Mouse (Mus musculus) cerebellum, postnatal 25 days (tissue): ENCODE results near the gene Slc4a2.
A peak's percentile ranks its signal among the peaks of the same experiment; 100 is the strongest.
"Not testable (repeated sequence)": the region's sequence is repeated elsewhere in the genome, so short reads cannot be mapped to it uniquely, and the experiment has no call there.

Experiments used
- DNase-seq, 2 experiments: peaks; one replicate each; pipeline ENCODE4 v3.0.0; 2021; ENCODE audit warnings: mixed read lengths in 2 of 2

Gene Slc4a2

DNA sequence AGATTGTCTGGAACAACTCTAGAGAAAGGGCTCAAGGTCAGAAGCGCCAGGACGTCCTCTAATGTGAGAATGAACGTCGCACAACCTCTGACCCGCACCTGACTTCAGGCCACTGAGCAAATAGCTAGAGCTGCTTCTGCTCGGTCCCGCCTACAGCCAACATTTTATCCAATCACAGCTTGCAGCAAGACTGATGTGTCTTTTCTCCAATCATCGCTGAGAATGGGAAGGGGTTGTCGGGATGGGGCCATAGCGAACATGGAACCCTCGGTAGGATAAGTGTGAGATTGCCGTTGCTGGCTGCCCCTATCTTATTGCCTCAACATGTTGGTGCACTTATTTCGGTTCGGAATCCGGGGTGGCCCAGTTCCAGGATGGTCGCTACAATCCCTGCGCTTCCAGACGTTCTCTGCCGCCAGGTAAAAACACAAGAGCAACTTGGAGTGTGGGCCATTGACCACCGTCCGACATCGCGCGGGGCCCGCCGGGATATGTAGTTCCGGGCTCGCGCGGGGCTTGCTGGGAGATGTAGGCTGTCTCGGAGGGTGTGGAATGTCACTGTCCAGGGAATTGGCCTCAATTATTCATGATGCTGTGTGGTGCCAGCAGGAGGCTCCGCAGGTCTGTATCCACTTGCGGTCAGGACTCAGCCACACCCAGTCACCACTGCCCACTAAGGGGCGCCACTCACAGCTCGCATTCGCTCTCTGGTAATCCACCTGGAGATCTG is 29.3 kb upstream of the Slc4a2 start:
- peak; percentile 96 to 99 for DNase-seq

DNA sequence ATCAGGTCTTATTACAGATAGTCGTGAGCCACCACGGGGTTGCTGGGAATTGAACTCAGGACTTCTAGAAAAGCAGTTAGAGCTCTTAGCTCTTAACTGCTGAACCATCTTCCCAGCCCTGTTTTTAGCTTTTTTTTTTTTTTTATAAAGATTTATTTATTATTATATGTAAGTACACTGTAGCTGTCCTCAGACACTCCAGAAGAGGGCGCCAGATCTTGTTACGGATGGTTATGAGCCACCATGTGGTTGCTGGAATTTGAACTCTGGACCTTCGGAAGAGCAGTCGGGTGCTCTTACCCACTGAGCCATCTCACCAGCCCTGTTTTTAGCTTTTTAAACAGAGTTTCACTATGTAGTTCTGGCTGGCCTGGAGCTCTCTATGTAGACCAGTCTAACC is 27.4 kb upstream of the Slc4a2 start:
- DNase-seq: not testable (repeated sequence)

DNA sequence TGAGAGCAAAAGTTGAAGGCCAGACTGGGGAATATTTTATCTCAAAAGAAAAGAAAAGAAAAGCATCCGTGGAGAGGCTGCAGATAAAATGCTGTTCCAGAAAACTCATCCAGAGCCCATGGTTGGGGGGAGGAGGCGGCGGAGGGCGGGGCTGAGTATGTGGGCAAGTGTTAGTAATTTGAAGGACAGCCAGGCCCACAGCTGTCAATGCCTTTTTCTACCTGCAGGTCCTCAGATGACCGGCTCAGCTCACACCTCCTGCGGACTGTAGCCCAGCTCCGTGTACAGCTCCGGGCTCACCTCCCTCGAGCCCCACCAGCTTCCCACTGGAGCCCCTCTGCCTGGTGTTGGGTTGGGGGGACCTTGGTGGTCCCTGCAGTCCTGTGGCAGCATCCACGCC is 24.0 kb upstream of the Slc4a2 start:
- no peak for DNase-seq

DNA sequence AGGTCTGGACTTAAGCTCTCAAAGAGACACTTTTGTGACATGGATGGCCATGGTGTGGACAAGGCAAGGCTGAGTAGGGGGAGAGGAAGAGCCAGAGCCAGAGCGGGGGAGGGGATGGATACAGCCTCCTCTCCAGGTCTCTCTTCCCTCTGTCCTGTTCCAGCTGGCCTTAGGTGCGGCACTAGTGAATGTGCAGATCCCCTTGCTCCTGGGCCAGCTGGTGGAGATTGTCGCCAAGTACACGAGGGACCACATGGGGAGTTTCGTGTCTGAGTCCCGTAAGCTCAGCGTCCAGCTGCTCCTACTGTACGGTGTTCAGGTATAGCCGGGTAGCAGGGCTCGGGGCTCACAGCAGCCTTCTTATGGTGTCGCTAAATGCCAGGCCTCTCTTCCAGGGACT is 23.3 kb upstream of the Slc4a2 start:
- DNase-seq: peak; percentile 47 to 61

DNA sequence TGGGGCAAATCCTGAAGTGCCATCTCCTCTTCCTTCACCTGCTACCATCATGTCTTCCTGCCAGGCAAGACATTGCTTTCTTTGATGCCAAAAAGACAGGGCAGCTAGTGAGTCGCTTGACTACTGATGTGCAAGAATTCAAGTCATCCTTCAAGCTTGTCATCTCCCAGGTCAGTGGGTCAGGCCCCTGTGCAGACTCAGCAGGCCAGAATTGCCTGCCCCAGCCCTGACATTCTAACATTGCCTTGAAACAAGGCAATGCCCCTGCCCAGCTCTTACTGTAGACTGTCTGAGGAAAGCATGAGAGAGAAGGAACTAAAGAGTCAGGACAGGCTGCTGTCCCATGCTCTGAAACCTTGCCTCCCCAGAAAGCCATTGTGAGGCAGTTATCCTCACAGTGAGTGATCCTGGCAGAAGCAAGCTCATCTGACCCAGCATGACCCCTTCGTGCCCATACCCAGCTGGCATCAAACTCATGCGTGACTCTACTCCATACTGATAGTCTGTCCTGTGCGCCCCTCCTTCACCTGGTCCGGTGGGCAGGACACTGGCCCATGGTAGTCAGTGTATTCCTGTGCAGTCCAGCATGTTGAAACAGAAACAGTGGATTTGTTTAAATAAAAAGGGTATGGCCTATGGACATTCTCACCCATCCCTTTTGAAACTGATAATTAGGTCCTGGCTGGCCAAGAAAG is 22.6 kb upstream of the Slc4a2 start:
- DNase-seq: no peak

DNA sequence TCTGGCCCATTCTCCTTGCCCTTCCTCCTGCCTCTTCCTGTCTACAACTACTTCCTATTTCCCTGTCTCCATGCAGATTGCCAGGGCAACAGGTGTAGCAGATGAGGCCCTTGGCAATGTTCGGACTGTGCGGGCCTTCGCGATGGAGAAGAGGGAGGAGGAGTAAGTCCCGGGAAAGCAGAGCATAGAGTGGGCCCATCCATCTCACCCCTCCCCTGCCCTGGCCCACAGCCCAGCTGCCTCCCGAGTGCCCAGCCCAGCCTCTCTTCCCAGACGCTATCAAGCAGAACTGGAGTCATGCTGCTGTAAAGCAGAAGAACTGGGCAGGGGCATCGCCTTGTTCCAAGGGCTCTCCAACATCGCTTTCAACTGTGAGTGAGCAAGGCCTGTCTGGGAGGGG is 21.7 kb upstream of the Slc4a2 start:
- peak; percentile 37 to 59 for DNase-seq

DNA sequence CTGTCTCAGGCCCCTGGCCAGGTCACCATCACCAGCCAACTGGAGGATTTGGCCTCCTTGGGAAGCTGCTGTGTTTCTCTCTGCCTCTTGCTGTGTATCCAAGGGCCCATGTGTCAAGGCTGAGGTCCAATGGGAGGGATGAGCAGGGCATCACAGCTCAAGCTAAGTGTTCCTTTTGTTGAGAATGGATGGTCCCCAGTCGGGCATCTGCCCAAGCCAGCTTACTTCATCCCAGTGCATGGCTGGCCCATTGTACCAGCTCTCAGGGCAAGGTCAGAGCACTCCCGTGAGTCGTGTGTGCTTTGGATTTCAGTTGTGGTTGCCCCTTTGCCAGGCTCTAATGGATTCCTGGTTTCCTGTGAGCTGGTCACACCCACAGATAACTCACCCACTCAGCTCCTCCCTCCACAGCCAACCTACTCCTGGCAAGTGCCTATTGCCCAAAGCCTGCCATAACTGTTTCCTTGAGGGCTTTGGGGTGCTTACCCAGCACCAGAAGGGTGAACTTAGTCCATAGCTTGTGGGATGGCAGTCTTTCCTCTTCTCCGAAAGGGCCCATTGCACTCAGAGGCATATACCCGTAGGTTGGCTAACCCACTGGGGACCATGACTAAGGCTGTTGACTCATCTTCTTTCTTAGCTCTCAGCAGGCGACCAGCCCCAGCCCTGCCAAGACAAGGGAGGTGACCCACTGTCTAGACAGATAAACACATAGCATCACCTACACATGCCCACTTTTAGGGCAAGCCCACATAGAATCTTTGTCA is 18.9 kb upstream of the Slc4a2 start:
- no peak for DNase-seq

DNA sequence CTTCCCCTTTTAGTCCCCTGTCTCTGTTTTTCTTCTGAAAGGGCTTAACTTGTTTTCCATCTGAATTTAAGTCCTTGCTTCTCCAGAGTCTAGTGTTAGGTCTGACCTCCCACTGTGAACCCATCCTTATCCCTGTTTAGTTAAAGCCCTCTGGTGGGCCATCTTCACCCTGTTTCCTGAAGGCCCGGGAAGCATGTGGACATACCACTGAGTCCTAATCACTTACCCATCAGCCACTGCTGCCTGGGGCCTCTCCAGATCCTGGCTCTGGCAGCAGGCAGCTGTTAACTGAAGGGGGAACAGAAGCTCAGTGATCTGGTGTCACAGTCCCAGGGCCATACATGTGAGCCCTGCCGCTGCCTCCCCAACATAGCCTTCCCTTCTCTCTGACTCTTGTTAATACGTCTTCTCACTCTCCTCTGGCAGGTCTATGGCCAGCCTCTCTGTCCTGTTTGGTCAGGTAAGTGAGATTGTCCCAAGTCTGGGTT is 18.2 kb upstream of the Slc4a2 start:
- DNase-seq: no peak

DNA sequence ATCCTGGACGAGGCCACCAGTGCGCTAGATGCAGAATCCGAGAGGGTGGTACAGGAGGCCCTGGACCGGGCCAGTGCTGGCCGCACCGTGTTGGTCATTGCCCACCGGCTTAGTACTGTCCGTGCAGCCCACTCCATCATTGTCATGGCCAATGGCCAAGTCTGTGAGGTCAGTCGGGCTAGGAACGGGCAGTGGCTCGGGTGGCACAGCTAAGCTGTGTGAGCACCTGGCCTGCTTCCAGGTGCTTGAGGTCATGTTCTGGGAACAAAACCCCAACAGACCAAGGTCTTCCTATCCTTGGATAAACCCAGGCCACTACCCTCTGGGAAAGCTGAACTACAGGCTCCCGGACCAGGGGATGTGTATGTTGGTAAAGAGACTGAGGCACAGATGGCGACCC is 15.0 kb upstream of the Slc4a2 start:
- DNase-seq: no peak

DNA sequence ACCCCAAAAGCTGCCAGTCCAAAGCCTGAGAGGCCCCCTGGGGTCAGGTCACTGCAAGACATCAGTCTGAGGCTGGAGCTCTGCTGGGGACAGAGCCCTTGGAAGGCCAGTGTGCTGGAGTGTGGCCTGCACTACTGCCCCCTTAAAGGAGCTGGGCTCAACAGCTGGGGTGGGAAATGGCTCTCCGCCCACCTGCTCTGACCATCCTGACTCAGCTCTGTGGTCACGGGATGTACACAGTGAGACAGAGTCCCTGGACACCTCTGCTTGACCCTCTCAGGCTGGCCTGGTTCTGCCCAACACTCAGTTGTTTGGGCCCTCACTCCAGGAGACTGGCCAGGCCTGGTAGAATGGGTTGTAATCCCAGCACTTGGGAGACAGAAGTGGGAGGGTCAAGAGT is 14.2 kb upstream of the Slc4a2 start:
- no peak for DNase-seq

DNA sequence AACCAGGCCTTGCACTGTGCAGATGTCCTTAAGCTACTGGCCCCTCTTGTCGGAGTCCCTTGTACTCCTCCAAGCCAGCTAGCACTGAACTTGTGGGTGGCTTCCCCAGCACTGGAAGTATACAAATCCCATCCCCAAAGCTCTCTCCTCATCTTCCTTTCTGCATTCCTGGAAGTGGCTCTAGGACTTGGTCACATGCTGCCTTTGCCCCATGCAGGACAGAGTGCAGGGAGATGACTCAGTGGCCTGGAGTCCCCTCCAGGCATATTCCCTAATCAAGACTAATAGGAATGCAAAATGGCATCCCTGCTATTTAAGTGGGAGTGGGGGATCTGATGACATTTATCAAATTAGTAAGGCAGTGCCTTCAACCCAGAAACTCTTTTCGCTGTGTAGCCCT is 11.6 kb upstream of the Slc4a2 start:
- no peak for DNase-seq

DNA sequence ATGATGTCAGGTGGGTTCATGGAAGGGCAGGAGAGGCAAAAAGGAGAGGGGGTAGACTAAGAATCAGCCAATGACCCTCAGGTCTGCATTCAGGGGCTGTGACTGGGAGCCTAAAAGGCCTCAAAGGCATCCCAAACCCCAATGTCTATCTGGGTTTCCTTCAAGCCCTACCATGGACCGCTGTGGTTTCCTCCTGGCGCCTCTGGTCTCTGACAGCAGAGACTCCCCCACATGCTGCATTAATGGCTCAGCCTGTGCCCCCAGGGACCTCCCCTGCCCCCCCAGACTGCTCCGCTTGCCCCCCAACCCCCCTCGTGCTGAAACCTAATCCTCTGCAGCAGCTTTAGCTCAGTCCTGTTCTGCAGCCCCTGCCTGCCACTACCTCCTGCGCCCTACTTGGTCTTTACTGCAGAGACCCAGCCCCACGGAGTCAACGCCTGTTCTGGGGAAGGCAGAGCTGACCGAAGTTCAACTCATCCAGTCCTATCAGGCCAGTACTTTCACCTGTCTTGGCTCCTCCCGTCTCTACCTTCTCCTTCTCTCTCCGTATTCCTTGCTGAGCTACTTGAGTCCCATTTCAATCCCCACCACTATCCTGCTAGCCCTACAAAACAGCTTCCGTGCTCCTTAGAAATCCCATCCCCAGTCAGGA is 10.5 kb upstream of the Slc4a2 start, which contains the start of gene Asic3:
Gene Asic3 (plus strand): TSS at position 351 of the 652 bp plus-strand sequence.
- DNase-seq: no peak

DNA sequence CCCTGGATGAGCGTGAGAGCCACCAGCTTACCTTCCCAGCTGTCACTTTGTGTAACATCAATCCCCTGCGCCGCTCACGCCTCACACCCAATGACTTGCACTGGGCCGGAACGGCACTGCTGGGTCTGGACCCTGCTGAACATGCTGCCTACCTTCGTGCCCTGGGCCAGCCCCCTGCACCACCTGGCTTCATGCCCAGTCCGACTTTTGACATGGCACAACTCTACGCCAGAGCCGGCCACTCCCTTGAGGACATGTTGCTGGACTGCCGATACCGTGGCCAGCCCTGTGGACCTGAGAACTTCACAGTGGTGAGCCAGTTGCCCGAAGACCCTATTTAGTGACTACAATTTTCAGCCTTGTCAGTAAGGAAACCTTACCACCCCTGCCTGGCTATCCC is 9.7 kb upstream of the Slc4a2 start:
- DNase-seq: no peak

DNA sequence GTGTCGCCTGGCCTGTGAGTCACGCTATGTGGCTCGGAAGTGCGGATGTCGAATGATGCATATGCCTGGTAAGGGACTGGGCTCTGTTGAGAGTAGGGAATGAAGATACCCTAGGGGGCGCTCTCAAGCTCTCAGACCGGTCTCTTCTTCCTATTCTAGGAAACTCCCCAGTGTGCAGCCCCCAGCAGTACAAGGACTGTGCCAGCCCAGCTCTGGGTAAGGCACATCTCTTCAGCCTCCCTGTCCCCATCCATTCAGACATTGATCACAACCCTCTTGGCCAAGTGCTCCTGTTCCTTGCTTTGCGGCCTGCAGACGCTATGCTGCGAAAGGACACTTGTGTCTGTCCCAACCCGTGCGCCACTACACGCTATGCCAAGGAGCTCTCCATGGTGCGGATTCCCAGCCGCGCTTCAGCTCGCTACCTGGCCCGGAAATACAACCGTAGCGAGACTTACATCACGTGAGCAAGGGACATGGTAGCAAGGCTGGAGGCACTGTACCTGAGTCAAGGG is 7.4 kb upstream of the Slc4a2 start:
- peak; percentile 78 to 83 for DNase-seq

DNA sequence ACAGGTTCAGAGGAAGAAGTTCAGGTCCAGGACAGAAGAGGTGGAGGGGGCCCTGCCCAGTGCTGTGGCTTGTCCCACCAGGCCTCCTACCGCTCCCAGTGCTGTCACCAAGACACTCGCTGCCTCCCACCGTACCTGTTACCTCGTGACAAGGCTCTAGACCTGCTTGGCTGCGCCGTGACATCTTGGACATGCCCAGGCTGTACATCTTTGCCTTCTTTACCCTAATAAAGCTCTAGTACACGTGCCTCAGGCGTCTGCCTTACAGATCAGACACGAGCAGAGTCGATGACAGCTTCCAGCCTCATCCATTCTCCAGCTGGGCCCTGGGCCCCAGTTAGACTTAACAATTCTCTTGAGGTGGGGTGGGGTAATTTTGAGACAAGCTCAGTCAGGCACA is 6.0 kb upstream of the Slc4a2 start:
- no peak for DNase-seq

DNA sequence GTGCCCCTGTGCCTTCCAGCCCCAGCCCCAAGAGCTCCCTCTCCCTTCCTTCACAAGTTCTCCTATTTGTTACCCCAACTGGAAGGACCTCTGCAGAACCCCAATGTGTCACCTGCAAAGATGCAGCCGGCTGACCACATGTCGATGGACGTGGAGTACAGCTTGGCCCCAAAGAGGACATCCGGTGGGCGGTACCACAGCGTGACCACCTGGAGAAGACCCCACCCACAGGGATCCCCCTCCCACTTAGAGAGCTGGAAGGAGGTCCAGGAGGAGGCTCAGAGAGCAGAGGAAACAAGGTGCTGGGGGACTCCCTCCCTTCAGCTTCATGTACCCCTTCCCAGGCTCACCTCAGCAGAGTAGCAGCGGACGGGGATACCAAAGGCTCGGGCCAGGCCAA is 3.3 kb upstream of the Slc4a2 start:
- DNase-seq: no peak

DNA sequence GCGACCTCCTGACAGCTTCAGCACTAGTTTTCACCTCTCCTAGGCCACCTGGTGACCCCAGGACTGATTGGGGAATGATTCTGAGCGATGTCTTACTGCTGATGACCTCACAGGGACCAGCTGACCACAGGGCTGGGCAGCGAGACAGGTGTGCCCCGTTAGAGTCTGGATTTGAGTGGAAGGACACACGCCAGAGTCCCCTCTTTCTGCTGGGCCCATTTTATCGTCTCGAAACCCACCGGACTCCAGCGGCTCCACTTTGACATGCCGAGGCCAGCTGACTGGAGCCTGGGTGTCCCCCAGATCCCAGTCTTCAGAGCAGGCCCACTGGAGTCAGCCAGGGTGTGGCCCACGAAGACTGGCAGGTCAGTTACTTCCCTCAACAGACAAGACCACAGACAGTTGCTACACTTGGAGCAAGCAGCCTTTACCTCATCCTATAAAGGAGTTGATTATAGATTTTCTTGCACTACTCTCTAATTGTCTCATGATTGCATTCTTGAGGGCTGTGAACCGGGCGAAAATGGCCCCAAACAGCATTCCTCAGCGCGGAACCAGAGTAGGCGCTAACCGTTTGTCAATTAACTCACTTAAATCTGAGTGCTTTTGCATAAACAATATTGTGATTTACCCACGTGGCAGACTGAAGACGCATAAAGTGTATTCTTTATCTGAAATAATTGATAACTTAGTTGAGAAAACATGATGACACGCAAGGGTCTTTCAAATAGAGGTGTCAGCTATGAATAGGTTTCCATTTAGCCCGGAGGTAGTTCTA is 556 bp downstream of the Slc4a2 start:
- DNase-seq: no peak

DNA sequence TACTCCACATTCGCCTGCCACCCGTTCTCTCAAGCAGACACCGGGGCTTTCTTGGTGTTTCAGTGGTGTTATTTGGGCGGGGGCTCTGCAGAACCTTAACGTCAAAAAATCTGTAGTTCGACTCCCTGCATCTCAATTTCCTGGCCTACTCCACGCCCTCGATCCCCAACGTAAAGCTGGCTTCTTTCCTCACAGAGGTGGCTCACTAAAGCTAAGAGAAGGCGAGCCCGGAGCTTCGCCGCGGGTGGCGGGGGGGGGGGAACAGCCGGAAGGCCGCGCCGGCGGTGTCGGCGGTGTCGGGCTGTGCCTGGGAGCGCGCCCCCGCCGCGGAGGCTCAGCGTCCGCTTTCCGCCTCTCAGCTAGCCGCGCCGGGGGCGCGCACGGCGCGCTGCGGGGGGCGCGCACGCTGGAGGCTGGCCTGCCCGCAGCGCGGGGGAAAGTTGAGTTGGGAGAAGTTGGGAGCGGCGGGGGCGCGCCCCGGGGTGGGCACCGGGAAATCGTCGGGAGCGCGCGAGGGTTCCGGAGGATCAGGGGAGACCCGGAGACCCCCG is 1.3 kb downstream of the Slc4a2 start:
- peak; percentile 80 to 90 for DNase-seq

DNA sequence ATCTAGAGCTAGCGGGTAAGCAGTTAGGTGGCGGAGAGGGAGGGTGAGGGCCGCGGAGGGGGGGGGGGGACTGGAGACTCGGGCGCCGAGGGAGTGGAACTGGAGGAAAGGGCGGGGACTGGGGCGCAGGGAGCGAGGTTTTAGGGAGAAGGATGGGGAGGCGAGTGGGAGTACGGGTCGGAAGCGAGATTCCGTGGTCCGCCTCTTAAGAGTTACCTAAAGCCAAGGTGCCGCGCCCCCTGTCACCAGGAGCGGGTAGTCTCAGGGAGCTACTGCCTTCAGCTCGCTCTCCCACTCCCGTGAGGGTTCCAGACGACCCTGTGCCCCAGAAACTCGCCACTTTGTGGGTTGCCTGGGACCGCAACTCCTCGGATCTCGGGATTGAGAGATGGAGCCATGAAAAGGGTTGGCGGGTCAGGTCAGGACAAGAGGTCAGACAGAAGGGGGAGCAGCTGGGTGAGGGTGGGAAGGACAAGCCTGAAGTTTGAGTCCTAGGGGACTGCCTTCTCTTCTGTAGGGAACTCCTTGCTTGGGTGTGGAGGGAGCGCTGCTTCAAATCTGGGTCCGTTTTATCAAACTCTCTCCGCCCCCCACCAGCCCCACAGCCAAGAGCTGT is 1.9 kb downstream of the Slc4a2 start:
- peak in 1 of 2 experiments; percentile 57 for DNase-seq

DNA sequence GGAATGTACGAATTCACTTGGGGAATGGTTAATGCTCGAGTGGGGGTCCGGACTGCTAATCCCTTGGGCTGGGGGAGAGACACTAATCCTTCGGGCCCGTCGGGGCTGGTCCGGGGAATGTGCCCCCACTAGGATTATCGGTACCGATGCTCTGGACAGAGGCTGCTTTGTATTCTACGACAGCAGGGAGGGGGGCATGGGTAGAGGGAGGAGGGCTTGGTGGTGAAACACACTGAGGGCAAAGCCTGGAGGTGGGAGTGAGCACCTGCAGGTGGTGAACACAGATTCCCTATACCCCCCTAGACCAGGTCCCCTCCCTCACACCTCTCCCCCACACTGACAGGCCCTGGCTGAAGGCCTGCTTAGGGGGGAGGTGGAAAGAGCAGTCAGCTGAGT is 2.4 kb downstream of the Slc4a2 start:
- no peak for DNase-seq
